Mouse (Mus musculus) 416B (cell line): ENCODE data around the gene Pde1b.

Experiments used
- DNase-seq: peaks from one replicate; pipeline ENCODE4 v3.0.0; 2011; ENCODE audit warnings: low read depth

The Pde1b gene

DNA sequence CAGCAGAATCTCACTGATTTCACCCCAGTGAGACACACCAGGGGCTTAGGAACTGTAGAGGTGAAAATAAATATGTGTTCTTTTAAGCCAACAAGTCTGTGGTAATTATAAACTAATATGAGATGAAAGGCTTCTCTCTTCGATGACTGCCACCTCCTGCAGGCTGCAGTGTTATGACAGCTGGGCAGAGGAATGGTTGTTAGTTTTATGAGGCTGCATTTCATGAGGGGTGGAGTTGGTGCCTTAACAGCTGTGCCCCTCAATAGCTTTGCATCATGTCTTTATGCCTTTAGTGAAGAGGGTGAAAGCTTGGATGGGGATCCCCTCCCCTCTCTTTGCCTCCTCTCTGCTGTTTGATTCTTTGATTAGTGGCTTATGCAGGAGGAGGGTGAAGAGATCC, 48.2 kb downstream of the Pde1b start:
- no peak for DNase-seq

DNA sequence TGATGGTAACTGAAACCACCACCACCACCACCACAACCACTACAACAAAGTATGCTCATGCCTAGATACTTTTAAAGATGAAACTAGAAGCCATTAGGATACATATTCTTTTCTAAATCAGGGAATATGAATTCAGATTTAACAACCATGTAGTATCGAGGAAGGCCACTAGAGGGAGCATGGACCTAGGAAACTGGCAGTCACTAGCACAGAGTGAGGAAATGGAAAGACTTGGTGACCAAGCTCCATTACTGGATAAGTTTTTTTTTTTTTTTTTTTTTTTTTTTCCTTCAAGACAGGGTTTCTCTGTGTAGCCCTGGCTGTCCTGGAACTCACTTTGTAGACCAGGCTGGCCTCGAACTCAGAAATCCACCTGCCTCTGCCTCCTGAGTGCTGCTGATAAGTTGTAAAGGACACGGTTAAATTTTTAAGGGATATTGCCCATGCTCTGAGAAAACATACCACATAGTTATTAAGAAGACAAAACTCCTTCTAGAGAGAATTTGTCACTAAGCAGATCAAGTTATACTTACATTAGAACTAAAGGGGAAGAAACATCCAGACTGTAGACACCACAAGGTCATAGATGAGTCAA, 49.4 kb downstream of the Pde1b start:
- peak; percentile 78 for DNase-seq

DNA sequence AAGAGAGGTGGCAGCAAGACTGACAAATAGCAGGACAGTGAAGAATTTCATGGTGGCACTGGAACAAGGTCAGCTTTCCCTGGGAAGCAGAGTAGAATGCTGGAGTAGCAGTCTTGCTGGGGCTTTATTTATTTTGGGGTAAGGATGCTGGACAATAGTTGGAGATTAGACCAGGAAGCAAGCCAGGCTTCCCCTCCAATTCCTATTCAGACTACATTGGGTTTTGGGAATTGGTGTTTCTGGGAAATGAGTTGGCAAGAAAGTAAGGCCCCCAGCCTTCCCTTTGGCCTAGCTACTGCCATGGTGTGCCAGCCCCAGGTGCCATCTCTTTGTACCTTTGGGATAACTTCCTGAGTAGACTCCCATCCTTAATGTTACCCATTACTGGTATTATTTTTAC, 62.1 kb downstream of the Pde1b start, which contains the start of gene Glycam1:
Gene Glycam1, minus strand, starts transcription at position 101 of the 400 bp plus-strand sequence.
- DNase-seq = no peak
